Mouse (Mus musculus): Measurements from ENCODE around the gene Trp53tg5. TPM values are rescaled to one million over a fixed set of nuclear protein-coding genes. Genes with fewer than 3 reads are reported as not detected.

Gene Trp53tg5
- polyA plus RNA-seq (2014; fragmentation: Nextera tagmentation; extraction: Ambion mirVana), result not detected in 2 replicates

DNA sequence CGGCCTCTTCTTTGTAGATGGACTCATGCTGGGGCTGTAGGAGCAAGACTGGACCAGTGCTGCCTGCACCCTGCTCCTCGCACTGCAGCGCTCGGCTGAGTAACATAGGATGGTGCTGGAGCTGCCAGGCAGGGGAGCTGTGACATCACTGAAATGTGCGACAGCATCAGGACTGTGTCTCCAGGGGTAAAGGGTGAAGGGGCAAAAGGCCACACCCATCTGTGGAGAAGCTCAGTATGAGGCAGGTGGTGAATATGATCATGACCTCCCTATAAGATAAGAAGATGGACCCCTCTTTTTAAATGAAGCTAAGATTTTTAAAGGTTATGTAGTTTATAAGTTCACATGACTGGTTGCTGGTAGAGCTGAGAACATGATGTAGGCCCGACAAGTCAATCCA, at the start of gene Trp53tg5:
Gene Trp53tg5, minus strand, starts transcription at position 101 of the 400 bp plus-strand sequence.
- 82% methylated on average over 6 of the region's 6 CpGs for WGBS
- H3K36me3 ChIP-seq (ENCODE audit: control insufficient read depth, insufficient read depth, low read length), result peaks cover 48% of the 10 kb centered on the region

DNA sequence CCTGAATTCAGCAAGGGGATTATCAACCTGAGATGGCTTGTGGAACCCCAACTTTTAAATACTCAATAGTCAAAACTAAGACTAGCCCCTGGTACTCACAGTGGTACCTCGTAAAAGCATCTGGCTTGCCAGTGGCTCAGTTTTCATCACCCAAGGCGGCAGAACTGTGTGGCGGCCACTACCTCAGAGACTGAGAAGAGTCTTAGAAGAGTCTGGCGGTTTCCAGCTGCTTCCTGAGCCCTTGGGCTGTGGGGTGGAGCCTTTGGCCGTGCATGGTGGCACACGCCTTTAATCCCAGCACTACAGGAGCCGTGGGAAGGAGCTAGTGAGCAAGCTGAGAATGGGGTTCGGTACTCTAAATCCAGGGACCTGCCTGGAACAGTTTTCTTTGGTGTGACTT, 48.8 kb upstream of the Trp53tg5 start:
- no peaks in the 10 kb centered on the region for H3K9me3 ChIP-seq (ENCODE audit: control insufficient read depth, low read length)
- DNase-seq (no peak), ATAC-seq (ENCODE audit: low FRiP score, low TSS enrichment) (no peak)
- H3K9ac ChIP-seq (replicated peaks; ENCODE audit: low read length), result no peak overlapping the region
- no peaks in the 10 kb centered on the region for H3K27me3 ChIP-seq (ENCODE audit: control insufficient read depth, insufficient read depth, low read length)
- no peak overlapping the region for H3K4me3 ChIP-seq (replicated peaks; ENCODE audit: low read depth, low read length)
- WGBS, result 28% methylated on average over 8 of the region's 8 CpGs
- no peaks in the 10 kb centered on the region for H3K4me1 ChIP-seq (ENCODE audit: control insufficient read depth, insufficient read depth, low read length)
- no peaks in the 10 kb centered on the region for H3K36me3 ChIP-seq (ENCODE audit: control insufficient read depth, insufficient read depth, low read length)
- no peak overlapping the region for H3K4me2 ChIP-seq (ENCODE audit: low read length)
- no peak overlapping the region for H3K27ac ChIP-seq (replicated peaks; ENCODE audit: low read depth, low read length)

More for the DNA sequence above, at the start of gene Trp53tg5:
- Histone ChIP-seq H3K9me3 (ENCODE audit: control insufficient read depth, low read length) (no peaks in the 10 kb centered on the region), H3K4me3 (replicated peaks; ENCODE audit: low read depth, low read length) (no peak within 1 kb of the TSS), H3K27ac (replicated peaks; ENCODE audit: low read depth, low read length) (no peak within 1 kb of the TSS), H3K4me2 (ENCODE audit: low read length) (no peak within 1 kb of the TSS), H3K27me3 (ENCODE audit: control insufficient read depth, insufficient read depth, low read length) (no peaks in the 10 kb centered on the region), H3K4me1 (ENCODE audit: control insufficient read depth, insufficient read depth, low read length) (no peaks in the 10 kb centered on the region), H3K9ac (replicated peaks; ENCODE audit: low read length) (no peak within 1 kb of the TSS)
- DNase-seq (no peak), ATAC-seq (ENCODE audit: low FRiP score, low TSS enrichment) (no peak)

DNA sequence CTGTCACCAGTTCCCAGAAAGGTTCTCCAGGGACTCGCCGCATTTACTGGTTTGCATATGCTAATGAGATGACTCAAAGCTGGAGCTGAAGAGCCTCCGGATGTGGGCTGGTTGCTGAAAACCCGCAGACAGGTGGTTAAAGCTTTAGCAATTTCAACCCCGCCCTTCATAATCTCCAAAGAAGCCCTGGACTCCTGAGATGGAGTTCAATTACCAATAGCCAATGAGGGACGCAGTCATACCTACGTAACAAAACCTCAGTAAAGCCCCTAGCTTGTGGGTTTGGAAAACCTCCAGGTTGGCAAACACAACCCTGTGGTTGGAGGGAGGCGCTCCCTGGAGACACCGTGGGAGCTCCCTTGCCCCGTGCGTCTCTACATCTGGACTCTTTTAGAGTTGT, 48.3 kb upstream of the Trp53tg5 start:
- H3K27me3 ChIP-seq (ENCODE audit: control insufficient read depth, insufficient read depth, low read length), result no peaks in the 10 kb centered on the region
- H3K4me2 ChIP-seq (ENCODE audit: low read length), result no peak overlapping the region
- H3K4me1 ChIP-seq (ENCODE audit: control insufficient read depth, insufficient read depth, low read length), result no peaks in the 10 kb centered on the region
- WGBS, result 18% methylated on average over 11 of the region's 11 CpGs
- no peak for ATAC-seq (ENCODE audit: low FRiP score, low TSS enrichment)
- no peak overlapping the region for H3K4me3 ChIP-seq (replicated peaks; ENCODE audit: low read depth, low read length)
- no peaks in the 10 kb centered on the region for H3K9me3 ChIP-seq (ENCODE audit: control insufficient read depth, low read length)
- DNase-seq, result peak; percentile 23
- H3K36me3 ChIP-seq (ENCODE audit: control insufficient read depth, insufficient read depth, low read length), result no peaks in the 10 kb centered on the region
- H3K9ac ChIP-seq (replicated peaks; ENCODE audit: low read length), result no peak overlapping the region
- H3K27ac ChIP-seq (replicated peaks; ENCODE audit: low read depth, low read length), result no peak overlapping the region

DNA sequence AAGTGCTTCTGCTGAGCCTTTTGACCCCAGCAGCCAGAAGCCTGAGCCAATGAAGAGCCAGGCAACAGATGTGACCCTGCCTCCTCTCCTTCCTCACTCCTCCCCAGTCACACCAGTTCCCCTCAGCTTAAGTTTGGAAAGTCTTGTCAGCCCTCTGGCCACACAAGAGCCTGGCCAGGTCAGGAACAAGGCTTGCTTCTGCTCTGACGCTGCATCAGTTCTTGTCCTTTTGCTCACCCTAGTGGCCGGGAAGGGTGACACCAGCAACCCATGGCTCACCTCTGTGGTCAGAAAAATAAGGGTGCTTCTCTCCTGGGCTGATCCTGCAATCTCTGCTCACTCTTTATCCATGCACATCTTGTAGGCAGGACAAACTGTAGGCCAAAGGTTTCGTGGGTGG, 47.3 kb upstream of the Trp53tg5 start:
- H3K27me3 ChIP-seq (ENCODE audit: control insufficient read depth, insufficient read depth, low read length), result no peaks in the 10 kb centered on the region
- WGBS, result 12% methylated on average over 3 of the region's 3 CpGs
- no peak overlapping the region for H3K4me2 ChIP-seq (ENCODE audit: low read length)
- ATAC-seq (ENCODE audit: low FRiP score, low TSS enrichment), result no peak
- H3K9ac ChIP-seq (replicated peaks; ENCODE audit: low read length), result no peak overlapping the region
- H3K9me3 ChIP-seq (ENCODE audit: control insufficient read depth, low read length), result no peaks in the 10 kb centered on the region
- no peak overlapping the region for H3K27ac ChIP-seq (replicated peaks; ENCODE audit: low read depth, low read length)
- H3K4me1 ChIP-seq (ENCODE audit: control insufficient read depth, insufficient read depth, low read length), result no peaks in the 10 kb centered on the region
- no peaks in the 10 kb centered on the region for H3K36me3 ChIP-seq (ENCODE audit: control insufficient read depth, insufficient read depth, low read length)
- peak; percentile 46 for DNase-seq
- H3K4me3 ChIP-seq (replicated peaks; ENCODE audit: low read depth, low read length), result no peak overlapping the region

DNA sequence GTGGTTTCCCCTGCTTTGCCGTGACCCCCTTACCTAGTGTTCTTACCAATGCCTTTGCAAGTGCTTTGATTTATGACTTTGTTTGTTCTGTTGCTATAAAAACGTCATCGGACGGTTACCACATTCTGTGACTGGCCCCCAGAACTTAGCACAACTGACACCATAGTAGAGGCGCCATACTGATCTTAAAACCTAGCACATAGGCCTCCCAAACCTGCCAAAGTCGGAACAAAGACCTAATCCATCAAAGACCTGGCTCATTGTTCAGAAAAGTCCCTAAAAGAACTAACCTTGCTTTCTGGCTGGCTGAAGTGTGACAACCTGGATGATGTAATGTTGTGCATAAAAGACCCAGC, 45.6 kb upstream of the Trp53tg5 start:
- DNase-seq (no peak), ATAC-seq (ENCODE audit: low FRiP score, low TSS enrichment) (no peak)
- H3K4me3 ChIP-seq (replicated peaks; ENCODE audit: low read depth, low read length), result no peak overlapping the region
- no peak overlapping the region for H3K27ac ChIP-seq (replicated peaks; ENCODE audit: low read depth, low read length)
- H3K36me3 ChIP-seq (ENCODE audit: control insufficient read depth, insufficient read depth, low read length), result no peaks in the 10 kb centered on the region
- no peaks in the 10 kb centered on the region for H3K4me1 ChIP-seq (ENCODE audit: control insufficient read depth, insufficient read depth, low read length)
- H3K4me2 ChIP-seq (ENCODE audit: low read length), result no peak overlapping the region
- no peaks in the 10 kb centered on the region for H3K9me3 ChIP-seq (ENCODE audit: control insufficient read depth, low read length)
- no peaks in the 10 kb centered on the region for H3K27me3 ChIP-seq (ENCODE audit: control insufficient read depth, insufficient read depth, low read length)
- no peak overlapping the region for H3K9ac ChIP-seq (replicated peaks; ENCODE audit: low read length)
- WGBS, result 76% methylated on average over 6 of the region's 6 CpGs

DNA sequence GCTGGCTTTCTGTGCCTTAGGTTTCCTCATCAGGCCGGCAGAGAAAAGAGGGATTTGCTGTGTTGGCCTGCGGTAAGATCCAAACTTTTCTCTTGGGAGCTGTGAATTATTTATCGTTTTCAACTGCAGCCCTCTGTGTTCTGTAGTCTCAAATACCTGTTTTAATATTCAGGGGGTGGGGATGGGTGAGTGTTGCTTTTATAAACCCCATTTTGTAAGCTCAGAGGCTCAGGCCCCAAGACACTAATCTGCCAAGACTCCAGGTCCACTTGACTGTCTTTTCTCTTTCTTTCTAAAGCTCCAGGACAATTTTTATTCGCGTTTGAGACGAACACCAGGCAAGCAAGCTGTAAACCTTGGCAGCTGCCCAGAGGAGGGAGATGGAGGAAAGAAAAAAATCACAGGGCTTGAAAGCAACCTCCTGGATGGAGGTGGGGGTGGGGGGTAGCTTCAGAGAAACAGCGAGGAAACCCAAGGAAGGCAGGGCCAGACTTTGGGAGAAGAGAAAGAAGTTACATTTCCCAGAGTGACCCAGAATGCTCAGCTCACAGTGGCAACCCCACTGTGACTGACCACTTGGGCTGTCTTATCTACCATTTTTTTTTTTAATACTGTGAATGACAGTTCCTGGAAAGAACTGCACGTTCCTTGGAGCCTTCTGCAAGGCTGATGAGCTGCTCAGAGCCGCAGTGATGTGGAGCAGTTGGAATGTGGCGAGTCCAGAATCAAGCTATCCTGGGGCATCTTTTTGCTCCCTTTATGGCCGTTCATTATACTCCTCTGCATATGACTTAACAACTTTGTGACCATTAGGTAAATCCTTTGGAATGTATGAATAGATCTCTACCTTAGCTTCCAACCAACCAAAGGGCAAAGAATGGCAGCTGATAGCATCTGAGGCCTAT, 45.0 kb upstream of the Trp53tg5 start:
- peak; percentile 26 for DNase-seq
- Histone ChIP-seq H3K4me3 (replicated peaks; ENCODE audit: low read depth, low read length) (no peak overlapping the region), H3K27ac (replicated peaks; ENCODE audit: low read depth, low read length) (no peak overlapping the region), H3K9ac (replicated peaks; ENCODE audit: low read length) (no peak overlapping the region), H3K9me3 (ENCODE audit: control insufficient read depth, low read length) (no peaks in the 10 kb centered on the region), H3K36me3 (ENCODE audit: control insufficient read depth, insufficient read depth, low read length) (no peaks in the 10 kb centered on the region), H3K27me3 (ENCODE audit: control insufficient read depth, insufficient read depth, low read length) (no peaks in the 10 kb centered on the region), H3K4me1 (ENCODE audit: control insufficient read depth, insufficient read depth, low read length) (no peaks in the 10 kb centered on the region), H3K4me2 (ENCODE audit: low read length) (no peak overlapping the region)
- ATAC-seq (ENCODE audit: low FRiP score, low TSS enrichment), result no peak
- 61% methylated on average over 11 of the region's 11 CpGs for WGBS

DNA sequence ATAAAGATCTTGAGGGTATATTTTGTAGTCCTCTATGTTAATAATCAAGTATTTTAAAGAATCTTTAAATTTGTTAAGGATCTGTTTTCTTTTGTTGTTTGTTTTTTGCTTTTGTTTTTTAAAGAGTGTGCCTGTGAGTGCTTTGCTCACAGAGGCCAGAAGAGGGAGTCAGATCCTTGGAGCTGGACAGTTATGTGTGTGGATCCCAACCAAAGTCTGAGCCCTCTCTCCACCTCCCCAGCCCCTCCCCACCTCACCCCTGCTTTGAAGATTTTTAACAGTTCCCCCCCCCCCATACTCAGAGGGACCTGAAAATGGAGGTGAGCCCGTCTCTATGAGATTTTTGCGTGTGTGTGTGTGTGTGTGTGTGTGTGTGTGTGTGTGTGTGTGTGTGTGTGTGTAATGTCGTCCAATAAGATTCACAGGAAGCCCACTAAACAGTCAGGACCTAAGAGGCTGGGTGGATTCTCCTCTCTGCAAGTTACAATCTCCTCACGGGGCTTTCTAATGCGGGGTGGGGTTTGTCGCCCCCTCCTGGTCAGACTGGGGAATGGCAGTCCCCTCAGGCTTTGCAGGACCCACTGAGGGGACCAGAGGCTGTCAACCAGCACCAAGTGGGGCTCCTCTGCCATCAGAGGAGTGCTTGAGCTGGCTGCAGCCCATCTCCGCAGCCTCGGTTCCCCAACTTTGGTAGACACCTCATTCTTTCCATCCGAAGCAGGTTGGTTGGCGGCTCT, 44.1 kb upstream of the Trp53tg5 start:
- DNase-seq (peak; percentile 28), ATAC-seq (ENCODE audit: low FRiP score, low TSS enrichment) (no peak)
- Histone ChIP-seq H3K27me3 (ENCODE audit: control insufficient read depth, insufficient read depth, low read length) (no peaks in the 10 kb centered on the region), H3K36me3 (ENCODE audit: control insufficient read depth, insufficient read depth, low read length) (no peaks in the 10 kb centered on the region), H3K27ac (replicated peaks; ENCODE audit: low read depth, low read length) (no peak overlapping the region), H3K9ac (replicated peaks; ENCODE audit: low read length) (no peak overlapping the region), H3K4me3 (replicated peaks; ENCODE audit: low read depth, low read length) (no peak overlapping the region), H3K9me3 (ENCODE audit: control insufficient read depth, low read length) (no peaks in the 10 kb centered on the region), H3K4me1 (ENCODE audit: control insufficient read depth, insufficient read depth, low read length) (no peaks in the 10 kb centered on the region), H3K4me2 (ENCODE audit: low read length) (no peak overlapping the region)
- WGBS, result 32% methylated on average over 10 of the region's 10 CpGs

DNA sequence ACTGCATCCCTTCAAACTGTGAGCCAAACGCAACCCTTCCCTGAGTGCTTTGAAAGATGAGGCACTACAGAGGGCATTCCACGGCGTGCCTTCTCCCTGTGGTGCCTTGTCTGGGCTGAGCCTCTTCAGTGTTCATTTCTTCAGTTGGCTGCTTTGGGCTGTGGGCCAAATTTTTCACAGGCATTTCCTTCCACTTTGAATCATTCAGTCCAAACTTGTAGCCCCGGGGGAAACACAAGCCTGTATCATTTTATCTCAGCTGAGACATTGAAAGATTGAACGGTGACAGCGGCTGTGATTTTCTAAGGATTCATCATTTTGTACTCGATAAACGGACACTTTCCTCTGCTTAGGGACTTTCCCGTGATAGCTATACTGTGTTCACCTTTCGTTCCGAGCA, 43.1 kb upstream of the Trp53tg5 start:
- DNase-seq (no peak), ATAC-seq (ENCODE audit: low FRiP score, low TSS enrichment) (no peak)
- 89% methylated on average over 11 of the region's 11 CpGs for WGBS

More for the DNA sequence above, 43.1 kb upstream of the Trp53tg5 start:
- no peaks in the 10 kb centered on the region for H3K9me3 ChIP-seq (ENCODE audit: control insufficient read depth, low read length)
- H3K27ac ChIP-seq (replicated peaks; ENCODE audit: low read depth, low read length), result no peak overlapping the region
- no peak overlapping the region for H3K9ac ChIP-seq (replicated peaks; ENCODE audit: low read length)
- H3K36me3 ChIP-seq (ENCODE audit: control insufficient read depth, insufficient read depth, low read length), result no peaks in the 10 kb centered on the region
- H3K27me3 ChIP-seq (ENCODE audit: control insufficient read depth, insufficient read depth, low read length), result no peaks in the 10 kb centered on the region
- H3K4me3 ChIP-seq (replicated peaks; ENCODE audit: low read depth, low read length), result no peak overlapping the region
- H3K4me2 ChIP-seq (ENCODE audit: low read length), result no peak overlapping the region
- no peaks in the 10 kb centered on the region for H3K4me1 ChIP-seq (ENCODE audit: control insufficient read depth, insufficient read depth, low read length)

Measured in midbrain, embryonic 14.5 days (tissue).